Mouse (Mus musculus) intestine, postnatal 0 days (tissue): ENCODE results near the gene Mettl26. TPM values are rescaled to one million over a fixed set of nuclear protein-coding genes. Genes with fewer than 3 reads are reported as not detected.

ENCODE experiments used
- ATAC-seq: fragments of 200-750 bp; cut with Nextera tagmentation; 2 replicates; pipeline ENCODE4 v1.8.0; 2017; ENCODE audit warnings: mild to moderate bottlenecking, moderate TSS enrichment, moderate library complexity
- H3K27ac ChIP-seq: fragments of 300-500 bp; sonication (generic); 2 replicates; pipeline ENCODE4 v1.5.1; 2014; ENCODE audit warnings: mild to moderate bottlenecking, low read depth, low read length, moderate library complexity
- H3K27me3 ChIP-seq: fragments of 300-500 bp; sonication (generic); replicated peaks from 2 replicates; pipeline ENCODE4 v1.6.1; 2014; ENCODE audit warnings: low read length, mixed read lengths; ENCODE audit not compliant: control insufficient read depth, insufficient read depth
- H3K36me3 ChIP-seq: fragments of 300-500 bp; sonication (generic); 2 replicates; pipeline ENCODE4 v1.6.1; 2014; ENCODE audit warnings: mild to moderate bottlenecking, moderate library complexity; ENCODE audit not compliant: control insufficient read depth, insufficient read depth
- H3K4me1 ChIP-seq: fragments of 300-500 bp; sonication (generic); replicated peaks from 2 replicates; pipeline ENCODE4 v1.6.1; 2014; ENCODE audit warnings: antibody characterized with exemption, low read length, mixed read lengths; ENCODE audit not compliant: control insufficient read depth, insufficient read depth
- H3K4me2 ChIP-seq: fragments of 300-500 bp; sonication (generic); replicated peaks from 2 replicates; pipeline ENCODE4 v1.6.1; 2014; ENCODE audit warnings: low read depth, mild to moderate bottlenecking, moderate library complexity
- H3K4me3 ChIP-seq: fragments of 300-500 bp; sonication (generic); 2 replicates; pipeline ENCODE4 v1.5.1; 2014; ENCODE audit warnings: low read depth, low read length
- H3K9ac ChIP-seq: fragments of 300-500 bp; sonication (generic); 2 replicates; pipeline ENCODE4 v1.6.1; 2014; ENCODE audit warnings: mild to moderate bottlenecking, low read depth, low read length
- H3K9me3 ChIP-seq: fragments of 300-500 bp; sonication (generic); 2 replicates; pipeline ENCODE4 v1.6.1; 2016; ENCODE audit warnings: mixed run types; ENCODE audit not compliant: control insufficient read depth
- CTCF ChIP-seq: sonication (generic); IDR thresholded peaks from 2 replicates; pipeline ENCODE4 v1.5.1; 2016; ENCODE audit warnings: low read depth, mild to moderate bottlenecking, control low read depth, antibody characterized with exemption, moderate library complexity
- WGBS: fragments of 180-500 bp; shearing (Covaris S2); extraction: QIAGEN DNeasy Blood & Tissue Kit; methylation state at CpG from one replicate; pipeline ENCODE4 v1.1.7; 2014; 5-methylcytosine and 5-hydroxymethylcytosine counted together
- microRNA-seq: library from miRNA; unstranded; fragments of <30 nt; microRNA quantifications from one replicate; pipeline ENCODE4, GENCODE M21; 2016
- polyA plus RNA-seq: library from polyadenylated mRNA; unstranded; fragments of >200 nt; fragmentation: Nextera tagmentation; extraction: Ambion mirVana; gene quantifications from 2 replicates; pipeline ENCODE4 v1.2.1, GENCODE M21; 2015

Gene Mettl26
- polyA plus RNA-seq, 1 experiment from 2014 or later, result 46.6 TPM

DNA sequence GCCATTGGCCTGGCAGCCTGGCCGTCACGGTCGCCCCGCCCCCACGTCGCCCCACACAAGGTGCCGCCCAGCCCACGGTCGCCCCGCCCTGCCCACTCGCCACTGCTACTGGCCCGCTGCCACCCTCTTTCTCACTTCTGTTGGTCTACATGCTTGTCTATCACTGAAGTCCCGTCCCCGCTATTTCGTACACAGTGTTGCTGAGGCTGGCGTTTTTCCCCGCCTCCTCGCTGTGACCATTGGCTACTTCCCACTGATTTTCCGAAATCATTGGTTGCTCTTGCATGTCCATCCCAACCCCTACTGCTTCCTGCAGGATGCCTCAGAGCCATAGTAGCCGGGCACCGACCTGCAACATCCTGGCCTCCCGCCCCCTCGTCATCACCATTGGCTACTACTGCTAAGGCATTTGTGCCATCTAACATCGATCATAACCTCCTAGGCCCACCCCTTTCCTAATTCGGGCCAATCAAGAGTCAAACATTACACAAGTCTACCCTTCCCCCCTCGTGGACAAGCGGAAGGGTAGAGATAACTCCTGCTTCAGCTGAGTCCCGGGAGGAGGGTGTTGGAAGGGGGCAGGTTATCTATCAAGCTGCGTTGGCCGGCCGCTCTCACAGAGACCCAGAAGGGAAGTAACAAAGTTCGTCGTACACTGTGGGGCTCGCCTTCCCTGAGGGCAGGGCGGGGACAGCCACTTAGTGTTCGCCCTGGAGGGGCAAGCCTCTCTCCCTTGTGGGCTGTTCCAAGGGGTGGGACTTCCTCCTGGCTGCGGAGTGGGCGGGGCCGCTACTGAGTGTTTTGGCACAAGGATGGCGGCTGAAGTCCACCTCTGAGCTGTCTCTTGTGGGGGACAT, 45.1 kb downstream of the Mettl26 start:
- no peaks in the 10 kb centered on the region for H3K9me3 ChIP-seq
- H3K4me3 ChIP-seq, result peak overlapping the region; percentile 75
- peaks cover 17% of the 10 kb centered on the region for H3K4me1 ChIP-seq
- H3K36me3 ChIP-seq, result no peaks in the 10 kb centered on the region
- H3K4me2 ChIP-seq, result peak overlapping the region; percentile 89
- peak overlapping the region; percentile 89 for H3K27ac ChIP-seq
- no peaks in the 10 kb centered on the region for H3K27me3 ChIP-seq
- peak; percentile 0; the same call in 1 of the 2 replicates for TF ChIP-seq CTCF
- peak overlapping the region; percentile 55 for H3K9ac ChIP-seq
- under 1% methylated on average over 35 of the region's 40 CpGs for WGBS
- peak; percentile 98 for ATAC-seq

DNA sequence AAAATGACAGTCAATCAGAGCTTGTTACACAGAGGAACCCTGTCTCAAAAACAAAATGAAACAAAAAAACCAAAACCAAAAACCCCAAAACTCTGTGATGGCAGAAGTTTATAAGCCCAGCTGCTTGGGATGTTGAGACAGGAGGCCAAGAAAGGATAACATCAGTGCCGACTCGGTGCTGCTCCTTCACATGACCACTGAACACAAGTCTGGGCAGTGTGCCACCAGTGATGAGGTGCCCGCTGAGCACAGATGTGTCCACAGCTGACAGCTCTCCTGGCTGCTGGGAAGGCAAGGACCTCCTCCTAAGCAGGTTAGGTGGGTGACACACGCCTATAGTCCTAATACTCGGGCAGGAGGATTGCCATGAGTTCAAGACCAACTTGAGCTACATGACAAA, 47.2 kb downstream of the Mettl26 start:
- no peak for ATAC-seq
- Histone ChIP-seq H3K36me3 (peaks cover 15% of the 10 kb centered on the region), H3K27me3 (no peaks in the 10 kb centered on the region), H3K9me3 (no peaks in the 10 kb centered on the region), H3K4me3 (no peak overlapping the region), H3K4me1 (peaks cover 11% of the 10 kb centered on the region), H3K27ac (no peak overlapping the region), H3K9ac (no peak overlapping the region), H3K4me2 (no peak overlapping the region)
- TF ChIP-seq CTCF, result no peak
- 80% methylated on average over 5 of the region's 5 CpGs for WGBS

DNA sequence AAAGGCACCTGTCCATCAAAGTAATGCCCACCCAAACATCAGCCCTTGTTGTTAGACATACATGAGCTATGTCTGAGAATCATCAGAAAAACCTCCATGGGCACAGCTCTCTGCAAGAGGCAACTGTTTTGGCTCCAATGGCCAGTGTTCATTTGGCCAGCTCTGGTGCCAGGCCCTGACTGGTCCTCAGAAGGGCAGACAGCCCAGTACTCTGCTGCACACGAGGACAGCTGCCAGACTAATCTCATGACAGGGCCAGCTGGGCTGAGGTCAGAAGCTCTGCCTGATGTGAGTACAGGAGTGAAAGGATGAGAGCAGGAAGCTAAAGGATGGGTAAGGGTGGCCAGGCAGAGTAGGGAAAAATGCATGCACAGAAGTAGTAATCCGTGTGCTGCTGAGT, 50.5 kb downstream of the Mettl26 start:
- H3K9me3 ChIP-seq, result no peaks in the 10 kb centered on the region
- no peak for ATAC-seq
- no peaks in the 10 kb centered on the region for H3K4me1 ChIP-seq
- no peak for TF ChIP-seq CTCF
- H3K36me3 ChIP-seq, result peaks cover 40% of the 10 kb centered on the region
- H3K27ac ChIP-seq, result no peak overlapping the region
- WGBS, result 80% methylated on average over 2 of the region's 2 CpGs
- no peak overlapping the region for H3K9ac ChIP-seq
- H3K4me2 ChIP-seq, result no peak overlapping the region
- H3K4me3 ChIP-seq, result no peak overlapping the region
- no peaks in the 10 kb centered on the region for H3K27me3 ChIP-seq

Small RNA genes lying within 50 kb of the gene (microRNA-seq; reads per million reads assigned to microRNA genes)
- gene Mir3082, result not detected

Other genes with a start within 250 kb of the Mettl26 start
- 0.92 and 0.95 TPM in 2 replicates for gene Gng13, start 157.9 kb upstream of the Mettl26 start, polyA plus RNA-seq
- 4.3 and 6.1 TPM in 2 replicates for gene Chtf18, start 147.7 kb upstream of the Mettl26 start, polyA plus RNA-seq
- gene Rpusd1, start 147.4 kb upstream of the Mettl26 start, polyA plus RNA-seq, result 6.7 and 7.2 TPM in 2 replicates
- not detected in 2 replicates for gene Mslnl, start 139.0 kb upstream of the Mettl26 start, polyA plus RNA-seq
- gene Msln, start 120.7 kb upstream of the Mettl26 start, polyA plus RNA-seq, result 48.2 and 57.0 TPM in 2 replicates
- 20.2 and 21.7 TPM in 2 replicates for gene Narfl, start 101.3 kb upstream of the Mettl26 start, polyA plus RNA-seq
- 28.2 and 31.4 TPM in 2 replicates for gene Haghl, start 89.4 kb upstream of the Mettl26 start, polyA plus RNA-seq
- gene Ccdc78, start 88.5 kb upstream of the Mettl26 start, polyA plus RNA-seq, result 0.09 and 0.18 TPM in 2 replicates
- gene Fam173a, start 82.2 kb upstream of the Mettl26 start, polyA plus RNA-seq, result 127 and 129 TPM in 2 replicates
- gene AC134908.4, start 79.4 kb upstream of the Mettl26 start, polyA plus RNA-seq, result not detected in 2 replicates
- gene Metrn, start 77.9 kb upstream of the Mettl26 start, polyA plus RNA-seq, result 21.4 and 23.5 TPM in 2 replicates
- gene Fbxl16, start 66.0 kb upstream of the Mettl26 start, polyA plus RNA-seq, result 1.1 and 1.5 TPM in 2 replicates
- gene Wdr24, start 51.4 kb upstream of the Mettl26 start, polyA plus RNA-seq, result 9.6 and 10.2 TPM in 2 replicates
- gene Jmjd8, start 46.2 kb upstream of the Mettl26 start, polyA plus RNA-seq, result 22.7 and 23.0 TPM in 2 replicates
- 245 and 246 TPM in 2 replicates for gene Stub1, start 41.7 kb upstream of the Mettl26 start, polyA plus RNA-seq
- 1.4 and 1.9 TPM in 2 replicates for gene Rhbdl1, start 37.8 kb upstream of the Mettl26 start, polyA plus RNA-seq
- 0.54 and 0.90 TPM in 2 replicates for gene Gm20683, start 33.3 kb upstream of the Mettl26 start, polyA plus RNA-seq
- gene Rhot2, start 30.2 kb upstream of the Mettl26 start, polyA plus RNA-seq, result 18.1 and 20.4 TPM in 2 replicates
- gene Wdr90, start 13.6 kb upstream of the Mettl26 start, polyA plus RNA-seq, result 2.5 and 2.9 TPM in 2 replicates
- gene Mcrip2, start 6.3 kb upstream of the Mettl26 start, polyA plus RNA-seq, result 51.0 and 55.9 TPM in 2 replicates
- gene Wfikkn1, start 5.8 kb downstream of the Mettl26 start, polyA plus RNA-seq, result 0.14 and 0.27 TPM in 2 replicates
- gene Rab40c, start 44.7 kb downstream of the Mettl26 start, polyA plus RNA-seq, result 15.8 and 16.9 TPM in 2 replicates
- 34.9 and 37.2 TPM in 2 replicates for gene Pigq, start 69.9 kb downstream of the Mettl26 start, polyA plus RNA-seq
- not detected in 2 replicates for gene Nhlrc4, start 69.9 kb downstream of the Mettl26 start, polyA plus RNA-seq
- gene A930017K11Rik, start 77.5 kb downstream of the Mettl26 start, polyA plus RNA-seq, result 0.05 and 0.09 TPM in 2 replicates
- 29.5 and 37.4 TPM in 2 replicates for gene Capn15, start 110.7 kb downstream of the Mettl26 start, polyA plus RNA-seq
- gene Rab11fip3, start 194.5 kb downstream of the Mettl26 start, polyA plus RNA-seq, result 32.3 and 37.5 TPM in 2 replicates
- 36.2 and 37.4 TPM in 2 replicates for gene Decr2, start 215.3 kb downstream of the Mettl26 start, polyA plus RNA-seq
- 18.5 and 20.4 TPM in 2 replicates for gene Nme4, start 220.5 kb downstream of the Mettl26 start, polyA plus RNA-seq
- gene Tmem8, start 238.2 kb downstream of the Mettl26 start, polyA plus RNA-seq, result 26.5 TPM in 2 replicates
- gene Mrpl28, start 248.4 kb downstream of the Mettl26 start, polyA plus RNA-seq, result 142 and 143 TPM in 2 replicates